Mouse (Mus musculus): Measurements from ENCODE around the gene Slc4a1.

GRCm38 (mm10) chr11:102348101-102348585, 17.9 kb downstream of the Slc4a1 start:
- no peak for TF ChIP-seq CTCF (IDR thresholded peaks at IDR 0.05; ENCODE audit: low read depth)
- TF ChIP-seq EP300 (IDR thresholded peaks at IDR 0.05; ENCODE audit: low read depth), result no peak; the same call in 1 of the 2 replicates
